Mouse (Mus musculus) layer of hippocampus, postnatal 25 days (tissue): ENCODE measurements around the gene Zmat3. TPM values are rescaled to one million over a fixed set of nuclear protein-coding genes. Genes with fewer than 3 reads are reported as not detected.

Experiments
- DNase-seq, 2 experiments: peaks; one replicate each; pipeline ENCODE4 v3.0.0; 2022; ENCODE audit warnings: mixed read lengths in 2 of 2, low spot score in 1 of 2; ENCODE audit errors: extremely low spot score in 1 of 2
- total RNA-seq, 2 experiments: library from RNA; stranded (reverse); gene quantifications; 2 replicates each; pipeline ENCODE4 v1.2.3; 2021

Zmat3 gene
- total RNA-seq, 2 experiments from 2014 or later = 66.4 to 74.3 TPM

- DNase-seq = no peak
Measured at GRCm38 (mm10) chr3:32373236-32373635, 7.4 kb upstream of the Zmat3 start.

- DNase-seq = no peak
Measured at GRCm38 (mm10) chr3:32372470-32372869, 6.7 kb upstream of the Zmat3 start.

- no peak for DNase-seq
Measured at GRCm38 (mm10) chr3:32371957-32372356, 6.1 kb upstream of the Zmat3 start.

- no peak for DNase-seq
Measured at GRCm38 (mm10) chr3:32367516-32367915, 1.7 kb upstream of the Zmat3 start.

GRCm38 (mm10) chr3:32366246-32366734 is 476 bp upstream of the Zmat3 start:
- peak in 1 of 2 experiments; percentile 21 for DNase-seq

- DNase-seq = peak; percentile 27 to 74
Measured at GRCm38 (mm10) chr3:32364841-32365545, 821 bp downstream of the Zmat3 start.

- DNase-seq = no peak
Measured at GRCm38 (mm10) chr3:32364195-32364594, 1.6 kb downstream of the Zmat3 start.

GRCm38 (mm10) chr3:32361221-32361620 is 4.6 kb downstream of the Zmat3 start:
- DNase-seq = no peak

GRCm38 (mm10) chr3:32347881-32348280 is 17.9 kb downstream of the Zmat3 start:
- peak; percentile 34 to 72 for DNase-seq

GRCm38 (mm10) chr3:32345249-32345648 is 20.6 kb downstream of the Zmat3 start:
- DNase-seq = no peak

- DNase-seq = no peak
Measured at GRCm38 (mm10) chr3:32344825-32345224, 21.0 kb downstream of the Zmat3 start.

- no peak for DNase-seq
Measured at GRCm38 (mm10) chr3:32343371-32343770, 22.4 kb downstream of the Zmat3 start.

GRCm38 (mm10) chr3:32341434-32341833 is 24.4 kb downstream of the Zmat3 start:
- DNase-seq = no peak

GRCm38 (mm10) chr3:32338231-32338630 is 27.6 kb downstream of the Zmat3 start:
- no peak for DNase-seq

GRCm38 (mm10) chr3:32337770-32338169 is 28.0 kb downstream of the Zmat3 start:
- no peak for DNase-seq

- DNase-seq = no peak
Measured at GRCm38 (mm10) chr3:32334901-32335300, 30.9 kb downstream of the Zmat3 start.

GRCm38 (mm10) chr3:32333456-32334086 is 32.2 kb downstream of the Zmat3 start:
- DNase-seq = peak; percentile 51 to 82

GRCm38 (mm10) chr3:32317901-32318416 is 47.9 kb downstream of the Zmat3 start:
- no peak for DNase-seq

- peak; percentile 21 to 60 for DNase-seq
Measured at GRCm38 (mm10) chr3:32317165-32317900, 48.5 kb downstream of the Zmat3 start.

- no peak for DNase-seq
Measured at GRCm38 (mm10) chr3:32314746-32315145, 51.1 kb downstream of the Zmat3 start.

- no peak for DNase-seq
Measured at GRCm38 (mm10) chr3:32304171-32304570, 61.6 kb downstream of the Zmat3 start.
